Mouse (Mus musculus) midbrain, embryonic 12.5 days (tissue): ENCODE results near the gene Znhit2. TPM values are rescaled to one million over a fixed set of nuclear protein-coding genes. Genes with fewer than 3 reads are reported as not detected.
"Not testable (repeated sequence)": the region's sequence is repeated elsewhere in the genome, so short reads cannot be mapped to it uniquely, and the experiment has no call there.

Source experiments
- ATAC-seq: fragments of 200-750 bp; cut with Nextera tagmentation; 2 replicates; pipeline ENCODE4 v1.8.0; 2017; ENCODE audit warnings: low read depth, moderate TSS enrichment, moderate library complexity; ENCODE audit not compliant: low FRiP score
- H3K27ac ChIP-seq: fragments of 300-500 bp; sonication (generic); replicated peaks from 2 replicates; pipeline ENCODE4 v1.5.1; 2016; ENCODE audit warnings: mild to moderate bottlenecking
- H3K27me3 ChIP-seq: fragments of 300-500 bp; sonication (generic); 2 replicates; pipeline ENCODE4 v1.6.1; 2016; ENCODE audit warnings: mild to moderate bottlenecking
- H3K36me3 ChIP-seq: fragments of 300-500 bp; sonication (generic); 2 replicates; pipeline ENCODE4 v1.6.1; 2016
- H3K4me1 ChIP-seq: fragments of 300-500 bp; sonication (generic); 2 replicates; pipeline ENCODE4 v1.6.1; 2016
- H3K4me2 ChIP-seq: fragments of 300-500 bp; sonication (generic); replicated peaks from 2 replicates; pipeline ENCODE4 v1.6.1; 2016; ENCODE audit warnings: mild to moderate bottlenecking, moderate library complexity
- H3K4me3 ChIP-seq: fragments of 300-500 bp; sonication (generic); 2 replicates; pipeline ENCODE4 v1.5.1; 2016; ENCODE audit warnings: mild to moderate bottlenecking
- H3K9ac ChIP-seq: fragments of 300-500 bp; sonication (generic); replicated peaks from 2 replicates; pipeline ENCODE4 v1.6.1; 2016; ENCODE audit warnings: mild to moderate bottlenecking, moderate library complexity
- H3K9me3 ChIP-seq: fragments of 300-500 bp; sonication (generic); 2 replicates; pipeline ENCODE4 v1.6.1; 2016; ENCODE audit warnings: mild to moderate bottlenecking
- WGBS: fragments of 180-500 bp; shearing (Covaris S2); methylation state at CpG from one replicate; pipeline ENCODE4 v1.1.7; 2016; 5-methylcytosine and 5-hydroxymethylcytosine counted together
- polyA plus RNA-seq: library from polyadenylated mRNA; unstranded; fragments of >200 nt; fragmentation: Nextera tagmentation; extraction: Ambion mirVana; gene quantifications from 2 replicates; pipeline ENCODE4 v1.2.1, GENCODE M21; 2016

Znhit2 gene
- polyA plus RNA-seq, 1 experiment from 2014 or later, result 30.8 TPM

DNA sequence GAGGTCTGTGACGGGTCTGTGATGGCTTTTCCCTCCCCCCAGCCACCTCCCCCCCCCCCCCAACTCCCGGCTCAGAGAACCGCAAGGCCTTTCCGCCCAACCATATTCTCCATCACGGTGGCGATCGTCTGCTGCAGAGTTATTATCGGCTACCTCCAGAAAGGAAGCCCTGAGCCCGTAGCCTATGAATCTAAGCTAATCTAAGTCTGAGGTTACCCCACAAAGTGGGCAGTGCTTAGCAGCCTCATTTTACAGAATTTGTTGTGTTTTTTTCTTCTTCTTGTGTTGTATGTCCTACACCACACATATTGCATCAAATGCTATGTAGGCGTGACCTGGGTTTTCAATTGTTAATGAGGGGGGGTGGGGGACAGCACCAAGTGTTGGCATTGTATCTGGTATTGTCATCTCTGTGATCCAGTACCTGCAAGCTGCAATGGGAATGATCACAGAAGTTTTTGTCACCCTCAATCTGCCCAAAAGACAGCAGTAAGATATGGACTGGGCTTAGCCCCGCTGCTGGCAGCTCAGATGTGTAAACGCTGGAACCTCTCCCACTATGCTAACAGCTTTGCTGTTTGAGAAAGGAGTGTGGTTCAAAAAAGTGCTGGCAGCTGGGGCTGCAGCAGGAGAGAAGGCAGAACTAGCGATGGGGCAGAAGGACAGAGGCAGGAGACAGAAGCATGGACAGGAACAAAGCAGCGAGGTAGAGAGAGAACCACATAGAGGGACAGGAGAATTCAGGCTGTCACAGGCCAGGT lies 30.3 kb upstream of the Znhit2 start:
- H3K4me3 ChIP-seq, result no peak overlapping the region
- H3K27me3 ChIP-seq, result 0 out of 2 replicates have a peak, but pooled peaks cover 3% of the 10 kb centered on the region
- H3K4me2 ChIP-seq, result no peak overlapping the region
- no peak overlapping the region for H3K9ac ChIP-seq
- H3K27ac ChIP-seq, result no peak overlapping the region
- no peaks in the 10 kb centered on the region for H3K4me1 ChIP-seq
- no peaks in the 10 kb centered on the region for H3K9me3 ChIP-seq
- H3K36me3 ChIP-seq, result no peaks in the 10 kb centered on the region
- WGBS, result 73% methylated on average over 14 of the region's 14 CpGs
- ATAC-seq, result no peak

DNA sequence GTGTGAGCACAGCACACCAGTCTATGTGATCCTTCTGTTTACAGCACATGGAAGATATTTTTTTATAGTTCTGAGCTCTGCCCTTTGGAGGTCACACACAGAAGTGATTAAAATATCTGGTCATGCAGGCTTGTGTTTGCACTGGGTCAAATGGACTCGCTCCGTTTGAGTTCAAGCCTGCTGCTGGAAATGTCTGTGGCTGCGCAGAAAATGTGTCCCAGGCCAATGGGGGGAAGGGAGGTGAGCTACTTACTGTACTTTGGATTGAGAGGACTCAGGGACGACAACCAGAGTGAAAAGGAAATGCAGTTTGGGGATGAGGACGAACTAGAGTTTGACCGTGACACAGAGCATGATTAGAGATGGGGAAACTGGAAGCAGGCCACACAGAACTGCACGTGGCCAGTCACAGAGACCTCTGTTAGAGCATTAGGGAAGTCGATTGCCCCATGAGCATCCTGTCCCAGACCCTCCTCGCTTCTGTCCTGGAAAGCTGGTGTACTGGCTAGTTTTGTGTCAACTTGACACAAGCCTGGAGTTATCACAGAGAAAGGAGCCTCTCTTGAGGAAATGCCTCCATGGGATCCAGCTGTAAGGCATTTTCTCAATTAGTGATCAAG lies 24.9 kb upstream of the Znhit2 start:
- WGBS, result 77% methylated on average over 9 of the region's 9 CpGs
- no peaks in the 10 kb centered on the region for H3K4me1 ChIP-seq

DNA sequence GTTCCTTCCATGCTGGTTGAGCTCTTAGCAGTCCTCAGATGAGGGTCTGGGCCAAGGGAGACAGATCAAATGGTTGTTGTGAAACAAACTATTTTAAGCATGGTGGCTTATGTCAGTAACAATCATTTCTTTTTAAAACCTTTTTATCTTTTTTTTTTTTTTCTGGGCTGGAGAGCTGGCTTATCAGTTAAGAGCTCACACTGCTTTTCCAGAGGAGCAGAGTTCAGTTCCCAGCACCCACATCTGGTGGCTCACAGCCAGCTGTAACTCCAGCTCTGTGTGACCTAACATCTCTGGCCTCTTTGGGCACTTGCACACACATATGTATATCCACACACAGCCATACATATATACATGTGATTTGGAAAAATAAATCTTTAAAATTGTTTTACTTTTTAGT lies 23.3 kb upstream of the Znhit2 start:
- Histone ChIP-seq H3K4me1 (no peaks in the 10 kb centered on the region), H3K4me2 (no peak overlapping the region), H3K9ac (no peak overlapping the region), H3K36me3 (no peaks in the 10 kb centered on the region), H3K9me3 (no peaks in the 10 kb centered on the region), H3K4me3 (no peak overlapping the region), H3K27me3 (no peaks in the 10 kb centered on the region), H3K27ac (no peak overlapping the region)
- no peak for ATAC-seq

More for the DNA sequence above, 24.9 kb upstream of the Znhit2 start:
- H3K4me2 ChIP-seq, result no peak overlapping the region
- H3K27ac ChIP-seq, result no peak overlapping the region
- H3K9ac ChIP-seq, result no peak overlapping the region
- H3K4me3 ChIP-seq, result no peak overlapping the region
- H3K36me3 ChIP-seq, result no peaks in the 10 kb centered on the region
- ATAC-seq, result no peak
- H3K9me3 ChIP-seq, result no peaks in the 10 kb centered on the region
- H3K27me3 ChIP-seq, result no peaks in the 10 kb centered on the region

DNA sequence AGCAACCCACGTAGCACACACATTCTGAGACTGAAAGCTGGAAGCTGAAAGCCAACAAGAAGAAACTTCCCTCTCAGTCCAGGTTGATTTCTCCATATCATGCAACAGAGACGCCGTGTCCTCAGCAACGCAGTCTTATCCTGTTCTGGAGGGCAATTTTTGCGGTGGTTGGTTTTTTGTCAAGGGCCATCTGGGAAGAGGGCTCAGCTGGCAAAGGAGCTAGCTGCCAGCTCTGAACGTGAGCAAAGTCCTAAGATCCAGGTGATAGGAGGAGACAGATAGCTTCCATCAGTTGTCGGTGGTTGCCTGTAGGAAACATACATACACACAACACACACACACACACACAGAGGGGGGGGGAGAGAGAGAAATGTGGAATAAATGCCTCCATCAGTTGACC lies 22.7 kb upstream of the Znhit2 start:
- H3K4me1 ChIP-seq, result no peaks in the 10 kb centered on the region
- no peak for ATAC-seq
- no peaks in the 10 kb centered on the region for H3K9me3 ChIP-seq
- no peak overlapping the region for H3K27ac ChIP-seq
- no peak overlapping the region for H3K9ac ChIP-seq
- H3K36me3 ChIP-seq, result no peaks in the 10 kb centered on the region
- H3K4me2 ChIP-seq, result no peak overlapping the region
- WGBS, result 83% methylated on average over 7 of the region's 7 CpGs
- no peaks in the 10 kb centered on the region for H3K27me3 ChIP-seq
- no peak overlapping the region for H3K4me3 ChIP-seq

DNA sequence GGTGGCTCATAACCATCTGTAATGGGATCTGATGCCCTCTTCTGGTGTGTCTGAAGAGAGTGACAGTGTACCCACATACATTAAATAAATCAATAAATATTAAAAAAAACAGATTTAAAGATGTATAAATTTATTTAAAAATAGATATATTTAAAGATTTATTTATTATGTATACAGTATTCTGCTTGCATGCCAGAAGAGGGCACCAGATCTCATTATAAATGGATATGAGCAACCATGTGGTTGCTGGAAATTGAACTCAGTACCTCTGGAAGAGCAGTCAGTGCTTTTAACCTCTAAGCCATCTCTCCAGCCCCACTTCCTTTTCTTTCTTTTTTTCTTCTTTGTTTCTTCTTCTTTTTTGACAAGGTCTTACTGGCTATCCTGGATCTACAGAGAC lies 21.0 kb upstream of the Znhit2 start:
- no peak overlapping the region for H3K9ac ChIP-seq
- no peak overlapping the region for H3K4me3 ChIP-seq
- H3K27ac ChIP-seq, result no peak overlapping the region
- ATAC-seq, result no peak
- H3K36me3 ChIP-seq, result no peaks in the 10 kb centered on the region
- no peaks in the 10 kb centered on the region for H3K27me3 ChIP-seq
- no peaks in the 10 kb centered on the region for H3K9me3 ChIP-seq
- peaks cover under 1% of the 10 kb centered on the region; the same call in 1 of the 2 replicates for H3K4me1 ChIP-seq
- H3K4me2 ChIP-seq, result no peak overlapping the region

DNA sequence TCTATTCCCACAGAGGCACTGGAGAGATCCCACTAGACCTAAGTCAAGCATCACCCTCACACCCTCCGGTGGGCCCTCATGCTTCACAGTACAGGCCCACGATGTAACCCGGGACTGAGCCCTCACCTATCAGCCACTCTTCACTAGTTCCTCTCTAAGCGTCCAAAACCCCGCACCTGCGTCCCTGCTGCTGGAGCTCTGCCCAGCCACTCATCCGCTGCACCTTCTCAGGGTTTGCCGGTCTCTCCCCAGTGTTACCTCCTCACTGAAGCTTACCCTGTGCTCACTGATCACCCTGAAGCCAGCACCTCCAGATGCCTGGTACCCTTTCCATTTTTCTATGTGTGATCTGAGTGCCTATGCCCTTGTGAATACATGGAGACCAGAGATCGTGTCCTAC lies 18.7 kb upstream of the Znhit2 start:
- 82% methylated on average over 9 of the region's 9 CpGs for WGBS
- H3K27ac ChIP-seq, result no peak overlapping the region
- no peaks in the 10 kb centered on the region for H3K36me3 ChIP-seq
- no peak overlapping the region for H3K4me3 ChIP-seq
- no peak for ATAC-seq
- no peak overlapping the region for H3K9ac ChIP-seq
- no peaks in the 10 kb centered on the region for H3K9me3 ChIP-seq
- H3K27me3 ChIP-seq, result no peaks in the 10 kb centered on the region
- H3K4me2 ChIP-seq, result no peak overlapping the region
- H3K4me1 ChIP-seq, result peaks cover 10% of the 10 kb centered on the region

DNA sequence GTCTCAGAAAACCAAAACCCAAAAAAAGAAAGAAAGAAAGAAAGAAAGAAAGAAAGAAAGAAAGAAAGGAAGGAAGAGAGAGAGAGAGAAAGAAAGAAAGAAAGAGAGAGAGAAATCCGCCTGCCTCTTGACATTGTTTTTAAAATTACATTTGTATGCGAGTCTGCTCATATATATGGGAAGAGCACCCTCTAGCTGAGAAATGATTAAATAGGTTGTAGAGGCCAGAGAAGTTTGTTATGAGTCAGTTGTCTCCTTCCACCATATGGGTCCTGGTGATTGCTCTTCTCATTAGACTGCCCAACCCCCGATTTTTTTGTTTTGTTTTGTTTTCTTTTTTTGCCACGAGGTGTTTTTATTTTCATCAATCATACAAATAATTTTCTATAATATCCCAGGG lies 16.9 kb upstream of the Znhit2 start:
- ATAC-seq, H3K27me3 ChIP-seq, H3K36me3 ChIP-seq, H3K4me2 ChIP-seq, H3K4me3 ChIP-seq, H3K27ac ChIP-seq, H3K9me3 ChIP-seq, H3K9ac ChIP-seq: not testable (repeated sequence)
- WGBS, result 69% methylated on average over 4 of the region's 4 CpGs
- H3K4me1 ChIP-seq, result peaks cover 21% of the 10 kb centered on the region

DNA sequence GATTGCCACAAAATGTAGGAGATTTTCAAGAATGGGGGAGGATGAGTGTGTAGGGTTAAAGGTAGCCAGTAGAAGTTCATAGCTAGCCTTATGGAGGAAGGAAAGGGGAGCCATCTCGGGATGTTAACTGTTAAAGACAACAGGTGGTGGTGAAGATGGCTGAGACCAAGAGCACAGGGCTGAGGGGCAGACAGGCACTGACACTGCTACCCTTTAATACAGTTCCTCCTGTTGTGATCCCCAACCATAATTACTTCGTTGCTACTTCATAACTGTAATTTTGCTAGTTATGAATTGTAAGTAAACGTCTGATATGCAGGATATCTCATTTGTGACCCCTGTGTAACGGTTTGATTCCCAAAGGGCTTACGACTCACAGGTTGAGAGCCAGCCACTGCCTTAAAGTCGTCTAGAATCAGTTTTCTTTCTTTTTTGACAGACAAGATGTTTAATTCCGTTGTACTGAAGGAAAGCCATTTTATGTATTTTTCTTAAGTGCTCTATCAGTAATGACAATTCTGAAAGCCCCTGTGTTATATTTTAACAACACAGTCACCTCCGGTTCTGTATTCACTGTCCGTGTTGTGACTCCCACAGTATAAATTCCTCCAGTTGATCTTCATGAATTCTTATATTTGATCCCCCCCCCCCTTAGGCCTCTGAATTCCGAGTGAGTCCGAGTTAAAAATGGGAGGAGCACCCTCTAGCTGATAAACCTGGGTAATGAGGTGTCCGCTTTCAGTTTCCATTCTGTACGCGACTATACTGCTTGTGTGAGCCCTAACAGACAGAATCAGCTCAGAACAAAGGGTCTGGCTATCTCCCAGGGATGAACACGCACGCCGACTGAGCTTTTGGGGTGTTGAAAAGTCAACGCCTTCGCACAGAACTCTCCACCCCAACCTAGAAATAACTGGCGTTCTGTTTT lies 15.4 kb upstream of the Znhit2 start:
- H3K4me2 ChIP-seq, result peak overlapping the region; percentile 99
- 25% methylated on average over 20 of the region's 20 CpGs for WGBS
- peaks cover 21% of the 10 kb centered on the region for H3K4me1 ChIP-seq
- H3K9me3 ChIP-seq, result no peaks in the 10 kb centered on the region
- peak; percentile 47 for ATAC-seq
- H3K4me3 ChIP-seq, result peak overlapping the region; percentile 97
- peaks cover 25% of the 10 kb centered on the region for H3K36me3 ChIP-seq
- H3K27ac ChIP-seq, result peak overlapping the region; percentile 99
- H3K9ac ChIP-seq, result peak overlapping the region; percentile 82
- no peaks in the 10 kb centered on the region for H3K27me3 ChIP-seq

DNA sequence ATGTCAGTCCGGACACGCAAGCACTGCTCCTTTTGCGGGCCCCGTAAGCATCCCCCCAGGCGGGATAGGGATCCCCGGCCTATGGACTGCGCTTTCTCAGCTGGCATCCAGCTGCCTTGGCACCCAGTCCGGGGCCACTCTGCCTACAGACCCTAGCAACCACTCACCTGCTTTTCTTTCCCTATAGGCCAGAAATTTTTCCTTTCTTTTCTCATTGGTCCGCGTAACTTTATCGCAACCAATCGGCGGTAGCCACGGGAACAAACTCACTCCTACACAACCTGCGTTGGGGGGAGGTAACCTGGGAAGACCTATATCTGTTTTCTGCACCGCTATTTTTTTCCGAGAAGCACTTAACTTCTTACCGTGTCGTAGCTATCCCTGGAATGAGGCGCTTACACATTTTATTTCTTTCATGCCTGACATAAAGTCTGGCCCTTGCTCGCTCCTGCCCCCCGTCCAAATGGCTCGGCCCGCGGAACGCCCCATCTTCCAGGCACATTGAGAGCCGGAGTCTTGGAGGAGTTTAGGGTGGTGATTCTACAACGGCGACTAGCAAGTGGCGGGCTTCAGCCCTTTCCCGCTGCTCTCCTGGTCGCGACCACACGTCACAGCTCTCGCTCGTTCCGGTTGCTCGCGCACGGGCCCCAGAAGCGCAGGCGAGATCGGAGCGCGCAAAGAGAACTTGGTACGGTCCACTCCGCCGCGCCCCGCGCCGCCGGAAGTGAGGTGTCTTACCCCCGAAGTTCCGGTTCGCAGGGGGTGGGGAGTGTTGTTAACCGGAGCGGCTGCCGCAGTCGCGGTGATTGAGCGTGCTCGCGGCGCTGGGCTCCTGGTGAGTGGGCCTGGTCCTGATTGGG lies 14.5 kb upstream of the Znhit2 start, which contains the start of gene Syvn1:
Gene Syvn1 (plus strand): TSS at position 283 of the 860 bp plus-strand sequence.
- H3K4me3 ChIP-seq, result peak within 1 kb of the TSS; percentile 97
- H3K9ac ChIP-seq, result peak within 1 kb of the TSS; percentile 91
- peaks cover 21% of the 10 kb centered on the region for H3K4me1 ChIP-seq
- H3K9me3 ChIP-seq, result no peaks in the 10 kb centered on the region
- H3K27me3 ChIP-seq, result no peaks in the 10 kb centered on the region
- H3K4me2 ChIP-seq, result peak within 1 kb of the TSS; percentile 99
- peak within 1 kb of the TSS; percentile 99 for H3K27ac ChIP-seq
- WGBS, result under 1% methylated on average over 65 of the region's 65 CpGs
- peaks cover 34% of the 10 kb centered on the region for H3K36me3 ChIP-seq
- peak; percentile 88 for ATAC-seq

DNA sequence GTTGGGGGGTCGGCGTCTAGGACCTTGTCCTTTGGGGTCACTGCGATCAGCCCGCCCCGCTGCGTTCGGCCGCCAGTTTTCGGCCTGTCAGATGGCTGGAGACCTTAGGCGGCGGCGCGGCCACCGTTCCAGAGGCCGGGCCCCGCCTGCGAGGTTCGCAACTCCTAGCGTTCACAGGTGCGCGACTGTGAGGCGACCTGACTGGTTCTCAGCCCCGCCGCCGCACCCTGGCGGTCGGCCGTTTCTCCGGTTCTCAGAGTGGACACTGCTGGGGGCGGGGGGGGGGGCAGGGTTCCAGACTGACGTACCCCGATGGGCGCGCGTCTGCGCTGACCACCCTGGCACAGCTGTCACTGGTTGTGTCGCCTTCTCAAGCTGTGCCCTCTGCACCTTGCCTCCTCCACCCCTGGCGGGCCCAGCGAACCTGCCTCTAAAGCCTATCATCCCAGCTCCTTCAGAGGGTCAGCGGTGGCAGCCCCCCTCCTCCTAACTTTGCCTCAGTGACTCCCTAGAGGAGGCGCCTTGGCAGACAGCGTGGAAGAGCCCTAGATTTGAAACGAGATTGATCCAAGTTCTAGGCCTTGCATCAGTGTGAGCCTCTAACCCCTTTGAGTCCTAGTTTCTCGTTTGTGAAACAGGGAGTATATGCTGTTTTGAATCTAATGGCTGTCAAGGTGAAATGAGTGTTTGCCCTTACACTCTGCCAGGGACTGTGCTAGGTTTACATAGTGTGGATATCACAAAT lies 13.7 kb upstream of the Znhit2 start:
- H3K4me1 ChIP-seq, result peaks cover 21% of the 10 kb centered on the region
- no peaks in the 10 kb centered on the region for H3K27me3 ChIP-seq
- H3K27ac ChIP-seq, result peak overlapping the region; percentile 99
- H3K4me3 ChIP-seq, result peak overlapping the region; percentile 97
- H3K9me3 ChIP-seq, result no peaks in the 10 kb centered on the region
- H3K9ac ChIP-seq, result peak overlapping the region; percentile 91
- 2% methylated on average over 44 of the region's 44 CpGs for WGBS
- peak; percentile 38 for ATAC-seq
- H3K4me2 ChIP-seq, result peak overlapping the region; percentile 99
- peaks cover 42% of the 10 kb centered on the region for H3K36me3 ChIP-seq

DNA sequence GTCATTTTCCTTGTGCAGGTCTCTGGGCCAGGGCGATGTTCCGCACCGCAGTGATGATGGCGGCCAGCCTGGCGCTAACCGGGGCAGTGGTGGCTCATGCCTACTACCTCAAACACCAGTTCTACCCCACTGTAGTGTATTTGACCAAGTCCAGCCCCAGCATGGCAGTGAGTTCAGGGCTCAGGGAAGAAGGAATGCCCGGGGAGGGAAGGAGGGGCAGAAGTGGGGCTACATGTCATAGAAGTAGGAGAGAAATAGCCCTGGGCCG lies 13.2 kb upstream of the Znhit2 start:
- H3K4me3 ChIP-seq, result peak overlapping the region; percentile 97
- no peaks in the 10 kb centered on the region for H3K27me3 ChIP-seq
- H3K36me3 ChIP-seq, result peaks cover 47% of the 10 kb centered on the region
- no peaks in the 10 kb centered on the region for H3K9me3 ChIP-seq
- WGBS, result 87% methylated on average over 8 of the region's 8 CpGs
- peaks cover 21% of the 10 kb centered on the region for H3K4me1 ChIP-seq
- peak overlapping the region; percentile 91 for H3K9ac ChIP-seq
- ATAC-seq, result no peak
- no peak overlapping the region for H3K27ac ChIP-seq
- peak overlapping the region; percentile 99 for H3K4me2 ChIP-seq
